Mouse (Mus musculus): ENCODE measurements around the gene A730071L15Rik.

Gene A730071L15Rik

DNA sequence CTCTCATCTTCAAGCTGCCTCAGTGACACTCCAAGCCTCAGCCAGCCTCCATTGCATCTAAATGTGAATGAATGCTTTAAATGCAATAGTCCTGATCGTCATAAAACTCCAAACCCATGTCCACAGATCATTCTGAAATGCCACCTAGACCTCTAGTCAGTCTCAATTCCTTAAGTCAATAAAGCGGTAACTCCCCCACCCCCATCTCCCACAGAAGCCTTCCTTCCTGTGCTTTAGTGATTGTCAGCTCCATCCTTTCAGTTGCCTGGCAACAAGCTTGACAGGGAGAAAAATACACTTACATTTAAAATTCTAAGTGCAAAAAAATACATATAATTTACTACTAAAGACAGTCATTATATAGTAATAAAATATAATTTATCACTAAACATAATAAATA, 16.6 kb upstream of the A730071L15Rik start:
- DNase-seq (ENCODE audit: low read depth), result peak; percentile 36

DNA sequence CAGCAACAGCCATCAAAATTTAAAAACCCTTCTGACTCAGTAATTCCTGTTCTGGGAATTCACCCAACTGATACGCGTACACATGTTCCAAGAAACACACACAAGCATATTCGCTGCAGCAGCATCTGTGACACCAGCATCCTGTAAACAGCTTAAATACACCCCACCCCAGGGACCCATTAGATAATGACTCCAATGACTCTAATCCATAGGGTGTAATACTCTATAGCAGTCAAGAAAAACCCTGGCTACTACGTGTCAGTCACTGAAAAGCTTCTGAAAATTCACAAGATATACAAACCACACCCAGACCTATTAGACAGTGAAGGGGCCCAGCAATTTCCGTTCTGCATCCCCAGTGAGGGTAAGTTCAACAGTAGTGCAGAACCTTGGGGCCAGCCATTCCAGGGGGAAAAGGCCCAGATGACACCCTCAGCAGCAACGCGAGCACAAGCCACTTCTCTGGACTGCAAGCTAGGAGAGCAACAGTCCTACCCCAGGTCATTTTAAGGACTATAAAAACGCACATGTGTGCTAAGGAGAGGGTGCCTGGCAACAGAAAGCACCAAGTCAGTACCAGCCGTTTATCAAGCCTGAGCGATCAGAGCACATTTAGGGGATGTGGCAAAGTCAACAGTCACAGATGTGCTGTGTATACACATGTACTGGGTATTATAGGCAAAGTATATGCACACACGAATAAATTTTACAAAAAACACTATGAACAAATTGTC, 15.5 kb upstream of the A730071L15Rik start:
- peak; percentile 49 for DNase-seq (ENCODE audit: low read depth)

DNA sequence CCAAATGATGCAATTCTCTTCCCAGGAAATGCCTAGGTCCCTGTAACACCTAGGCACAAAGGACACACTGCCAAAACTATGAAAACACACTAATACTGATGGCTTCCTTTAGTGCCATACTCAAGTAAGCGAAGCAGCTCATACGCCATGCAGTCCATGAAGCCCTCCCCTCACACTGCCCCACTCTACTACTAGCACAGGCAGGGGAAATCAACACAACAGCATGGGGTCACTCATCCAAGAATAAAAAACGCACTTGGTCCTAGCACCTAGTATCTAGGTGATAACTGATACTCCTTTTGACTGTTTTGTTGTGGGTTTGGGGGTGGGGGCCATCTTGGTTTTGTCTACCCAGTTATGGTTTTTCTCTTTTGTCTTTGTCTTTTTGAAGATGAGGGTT, 12.4 kb upstream of the A730071L15Rik start:
- no peak for DNase-seq (ENCODE audit: low read depth)

DNA sequence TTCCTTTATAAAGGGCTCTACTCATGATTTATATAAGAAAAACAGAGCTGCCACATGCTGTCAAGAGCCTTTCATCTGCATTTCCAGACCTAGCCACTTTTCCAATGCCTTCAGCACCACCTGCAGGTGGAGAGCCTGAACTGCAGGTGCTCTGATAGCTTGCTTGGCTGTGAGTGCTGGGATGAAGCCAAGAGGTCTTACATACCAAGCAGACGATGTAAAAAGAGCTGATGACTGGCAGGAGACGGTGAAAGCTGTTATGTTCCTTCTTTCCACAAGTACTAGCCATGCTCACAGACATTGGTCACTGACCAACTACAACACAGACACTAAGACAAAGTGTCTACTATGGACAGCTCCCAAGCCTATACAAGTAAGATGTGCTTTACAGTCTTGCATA, 12.0 kb upstream of the A730071L15Rik start:
- DNase-seq (ENCODE audit: low read depth), result peak; percentile 94

DNA sequence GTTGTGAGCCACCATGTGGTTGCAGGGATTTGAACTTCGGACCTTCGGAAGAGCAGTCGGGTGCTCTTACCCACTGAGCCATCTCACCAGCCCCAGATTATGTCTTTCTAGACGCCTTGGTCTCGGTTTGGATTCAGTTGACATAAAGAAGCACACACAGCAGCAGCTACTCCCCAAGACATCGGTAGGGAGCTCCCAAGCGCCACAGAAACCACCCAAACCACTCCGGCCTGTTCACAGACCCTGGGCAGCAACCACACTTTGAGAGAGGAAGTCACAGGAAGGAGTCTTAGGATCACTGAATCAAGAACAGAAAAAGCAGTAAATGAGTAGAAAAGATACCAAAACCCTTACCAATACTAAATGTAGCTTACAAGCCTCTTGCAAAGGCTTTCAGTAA, 3.0 kb upstream of the A730071L15Rik start:
- no peak for DNase-seq (ENCODE audit: low read depth)

DNA sequence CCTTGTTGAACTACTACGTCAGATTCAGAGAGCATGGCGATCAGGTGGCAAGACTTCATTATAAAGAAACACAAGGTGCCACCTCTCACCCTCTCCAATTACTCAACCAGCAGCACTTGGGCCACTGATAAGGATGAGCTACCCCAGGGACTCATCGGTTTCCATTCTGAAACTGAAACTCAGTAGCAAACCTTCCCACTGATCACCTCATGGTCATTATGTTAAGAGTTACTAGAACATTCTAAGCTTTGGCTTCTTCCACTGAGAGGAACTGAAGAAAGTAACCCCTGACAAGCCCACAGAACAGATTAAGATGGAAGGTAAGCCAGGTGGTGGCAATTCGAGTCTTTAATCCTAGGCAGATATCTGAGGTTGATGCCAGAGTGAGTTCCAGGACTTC, 1.4 kb upstream of the A730071L15Rik start:
- no peak for DNase-seq (ENCODE audit: low read depth)

DNA sequence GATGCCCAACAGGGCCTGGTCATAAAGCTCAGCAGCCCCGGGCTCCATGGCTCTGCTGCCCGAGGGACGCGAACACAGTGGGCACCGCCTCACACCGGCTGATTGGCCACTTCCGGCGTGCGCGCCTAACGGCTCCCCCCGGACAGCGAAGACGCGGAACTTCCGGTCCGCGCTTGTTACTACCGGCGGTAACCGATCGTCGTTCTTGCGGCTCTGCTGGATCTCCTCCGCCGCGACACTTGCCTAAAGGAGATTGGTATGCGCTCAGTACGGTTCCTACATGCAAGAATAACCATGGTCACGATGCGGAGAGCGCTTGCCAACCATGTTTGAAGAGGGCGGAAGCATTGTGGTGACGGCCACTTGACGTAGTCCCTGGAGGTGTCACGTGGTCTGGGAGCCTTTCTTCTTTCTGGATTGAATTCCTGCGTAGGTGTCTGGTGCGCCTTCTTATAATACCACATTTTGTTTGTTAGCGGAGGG, 299 bp downstream of the A730071L15Rik start, which contains the start of gene Nudcd3:
Nudcd3 (minus strand) TSS at position 329 of the 483 bp plus-strand sequence.
- DNase-seq (ENCODE audit: low read depth), result peak; percentile 96

DNA sequence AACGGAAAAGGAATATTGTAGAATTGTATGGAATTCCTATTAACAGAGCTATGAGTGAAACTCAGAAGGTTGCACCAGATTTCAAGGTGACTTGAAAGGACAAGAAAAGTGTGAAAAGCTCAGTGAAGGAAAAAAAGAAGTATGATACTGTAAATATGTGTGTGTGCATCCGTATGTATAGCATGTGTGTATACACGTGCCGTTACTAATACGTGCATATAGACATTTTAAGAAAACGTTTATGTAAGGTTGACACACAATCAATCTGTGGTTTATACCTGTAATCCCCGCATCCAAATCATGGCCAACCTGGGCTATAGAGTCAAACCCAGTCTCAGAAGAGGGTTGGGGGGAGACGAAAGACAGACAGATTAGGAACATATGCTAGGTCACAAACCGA, 741 bp downstream of the A730071L15Rik start:
- DNase-seq (ENCODE audit: low read depth), result no peak

DNA sequence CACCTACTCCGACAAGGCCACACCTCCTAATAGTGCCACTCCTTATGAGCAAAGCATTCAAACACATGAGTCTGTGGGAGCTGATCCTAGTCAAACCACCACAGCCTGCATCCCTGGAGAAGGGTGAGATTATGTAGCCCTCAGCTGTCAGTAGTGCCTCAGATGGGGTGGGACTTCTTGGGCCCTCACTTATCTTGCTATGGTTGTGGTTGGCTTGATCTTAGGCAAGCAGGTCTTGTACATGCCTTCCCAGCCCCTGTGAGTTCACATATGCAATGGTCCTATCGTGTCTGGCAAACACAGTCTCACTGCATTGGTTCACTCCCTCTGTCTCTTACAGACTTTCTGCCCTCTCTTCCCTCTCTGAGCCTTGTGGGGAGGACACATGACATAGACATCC, 7.3 kb downstream of the A730071L15Rik start:
- no peak for DNase-seq (ENCODE audit: low read depth)

DNA sequence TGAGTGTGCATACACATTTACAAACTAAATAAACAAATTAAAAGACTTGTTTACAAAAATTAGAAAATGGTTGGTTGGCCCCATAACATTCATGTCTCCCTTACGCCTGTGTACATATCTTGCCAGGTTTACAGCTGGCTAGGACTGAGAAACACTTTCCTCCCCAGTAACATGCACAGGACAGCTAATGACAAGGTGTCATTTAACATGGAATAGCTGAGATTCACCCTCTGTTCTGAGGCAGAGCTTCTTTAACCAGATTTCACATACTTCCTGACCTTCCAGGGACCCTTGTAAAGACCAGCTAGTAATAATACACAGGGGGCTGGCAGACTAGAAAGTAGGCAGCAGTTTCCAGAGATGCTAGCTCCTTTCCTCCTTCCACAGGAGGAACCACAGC, 8.3 kb downstream of the A730071L15Rik start:
- DNase-seq (ENCODE audit: low read depth), result no peak

DNA sequence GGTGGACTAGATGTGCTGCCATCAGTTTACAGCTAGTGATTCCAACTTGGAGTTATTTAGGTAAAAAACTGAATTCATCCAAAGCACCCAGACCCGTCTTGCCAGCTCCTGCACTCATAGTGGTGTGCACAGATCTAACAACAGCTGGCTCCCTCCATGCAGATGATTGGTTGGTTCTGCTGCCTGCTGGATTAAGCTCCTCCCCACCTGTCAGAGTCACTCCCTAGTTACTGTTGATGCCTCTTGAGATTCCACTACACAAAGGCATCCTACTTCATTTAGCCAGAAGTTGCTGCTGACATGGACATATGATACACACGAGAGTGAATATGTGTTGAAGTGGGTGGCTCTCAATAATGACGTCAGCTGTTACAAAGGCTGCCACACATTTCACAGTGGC, 17.0 kb downstream of the A730071L15Rik start:
- no peak for DNase-seq (ENCODE audit: low read depth)

DNA sequence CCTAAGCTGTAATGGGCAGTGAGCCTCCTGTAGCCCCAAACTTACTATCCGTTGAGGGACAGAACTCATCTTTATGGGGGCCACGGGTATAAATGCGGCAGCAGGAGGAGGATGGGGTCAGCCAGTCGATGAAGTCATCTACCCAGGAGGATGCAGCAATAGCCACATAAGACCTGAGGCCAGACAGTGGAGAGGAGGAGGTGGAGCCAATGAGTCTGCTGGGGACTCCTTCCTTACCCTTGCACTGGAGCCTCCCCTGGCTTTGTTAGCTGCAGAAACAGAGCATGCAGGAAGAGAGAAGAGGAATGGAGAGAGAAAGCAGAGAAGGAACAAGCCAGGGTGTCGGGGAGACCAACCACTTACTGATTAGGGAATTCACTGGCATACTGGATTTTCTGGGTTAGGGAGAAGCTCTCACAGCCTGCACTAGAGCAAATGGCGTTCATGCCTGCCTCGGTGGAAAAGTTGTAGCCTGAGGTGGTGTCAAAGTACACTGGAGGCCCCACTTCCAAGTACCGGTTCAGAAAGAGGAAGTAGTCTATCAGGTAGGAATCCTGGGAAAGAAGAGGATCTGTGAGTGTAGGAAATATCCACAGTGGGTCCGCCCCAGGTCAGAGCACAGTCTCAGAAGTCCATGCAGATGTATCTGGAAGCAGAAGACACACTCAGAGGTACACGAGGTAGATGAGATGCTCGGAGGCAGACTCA, 18.5 kb downstream of the A730071L15Rik start:
- no peak for DNase-seq (ENCODE audit: low read depth)

DNA sequence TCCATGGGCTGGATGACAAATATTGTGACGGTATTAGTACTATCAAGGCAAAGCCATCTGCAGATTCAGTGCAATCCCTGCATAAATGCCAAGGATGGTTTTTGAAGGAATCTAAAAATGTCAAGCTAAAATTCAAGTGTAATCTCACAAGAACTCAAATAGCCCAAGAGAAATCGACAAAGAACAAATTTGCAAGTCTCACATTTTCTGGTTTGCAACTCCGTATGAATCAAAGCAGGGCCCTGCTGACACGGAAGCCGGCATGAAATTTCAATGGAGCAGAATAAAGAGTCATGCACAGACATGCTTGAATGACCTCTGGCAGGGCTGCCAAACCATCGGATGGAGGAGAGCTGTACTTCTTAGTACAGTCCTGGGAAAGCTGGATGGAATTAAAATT, 20.1 kb downstream of the A730071L15Rik start:
- no peak for DNase-seq (ENCODE audit: low read depth)

DNA sequence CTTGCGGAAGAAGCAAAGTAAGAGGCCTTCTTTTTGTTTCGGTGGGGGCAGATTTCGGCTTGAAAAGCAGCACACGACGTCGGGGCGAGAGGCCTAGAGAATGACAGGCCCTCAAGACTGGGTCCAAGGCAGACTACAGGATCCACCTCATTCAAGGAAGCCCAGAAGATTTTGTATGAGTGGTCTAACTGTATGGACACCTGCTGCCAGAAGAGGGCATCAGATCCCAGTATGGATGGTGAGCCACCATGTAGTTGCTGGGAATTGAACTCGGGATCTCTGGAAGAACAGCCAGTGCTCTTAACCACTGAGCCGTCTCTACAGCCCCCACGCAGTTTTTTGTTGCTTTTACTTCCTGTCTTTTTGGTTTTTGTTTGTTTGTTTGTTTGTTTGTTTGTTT, 22.4 kb downstream of the A730071L15Rik start:
- DNase-seq (ENCODE audit: low read depth), result no peak

DNA sequence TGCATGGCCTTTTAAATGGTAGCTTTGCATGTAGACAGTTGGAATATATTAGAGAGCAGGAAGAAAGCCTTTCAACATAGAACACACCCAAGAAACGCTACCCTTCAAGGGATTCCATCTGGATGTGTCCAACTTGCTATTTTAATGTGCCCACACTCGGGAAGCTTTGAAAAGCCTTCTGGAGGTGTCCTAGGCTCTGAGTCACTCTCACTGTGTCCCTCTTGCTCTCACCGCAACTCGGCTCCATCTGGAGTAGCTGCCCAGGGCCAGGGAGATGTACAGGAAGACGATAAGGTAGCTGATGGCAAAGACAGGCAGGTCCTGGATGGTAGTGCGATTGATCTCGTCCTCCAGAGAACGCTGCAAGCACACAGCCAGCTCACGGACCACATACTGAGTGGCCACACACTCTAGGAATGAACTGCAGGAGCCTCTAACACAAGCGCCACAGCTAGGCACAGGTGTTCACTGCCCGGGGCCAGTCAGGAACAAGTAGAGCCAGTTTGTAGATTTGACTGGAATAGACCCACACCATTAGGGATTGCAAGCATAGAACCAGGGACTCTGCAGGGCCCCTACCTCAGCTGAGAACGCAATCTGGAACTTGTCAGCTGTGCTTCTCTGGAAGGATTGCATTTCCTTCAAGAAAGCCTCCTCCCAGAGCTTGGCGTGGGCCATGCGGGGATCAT, 24.9 kb downstream of the A730071L15Rik start:
- no peak for DNase-seq (ENCODE audit: low read depth)

DNA sequence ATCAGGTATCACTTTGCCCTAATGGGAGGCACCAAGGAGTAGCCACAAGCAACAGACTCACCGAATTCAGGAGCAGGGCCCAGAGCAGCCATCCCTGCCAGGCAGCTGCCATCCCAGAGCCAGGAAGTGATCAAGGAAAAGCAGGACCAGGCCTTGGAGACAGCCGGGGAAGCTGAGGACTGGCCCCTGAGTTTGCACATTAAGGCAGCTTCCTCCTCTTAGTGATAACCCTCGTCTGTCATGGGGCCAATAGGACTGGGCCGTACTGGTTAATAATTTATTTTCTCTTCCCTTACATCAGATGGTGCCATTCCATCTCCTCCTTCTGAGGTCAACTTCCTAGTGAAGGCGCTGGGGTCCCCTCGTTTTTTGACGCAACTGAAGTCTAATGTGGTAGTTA, 30.2 kb downstream of the A730071L15Rik start, which contains the start of gene Npc1l1:
Npc1l1 (minus strand) TSS at position 132 of the 400 bp plus-strand sequence.
- no peak for DNase-seq (ENCODE audit: low read depth)

DNA sequence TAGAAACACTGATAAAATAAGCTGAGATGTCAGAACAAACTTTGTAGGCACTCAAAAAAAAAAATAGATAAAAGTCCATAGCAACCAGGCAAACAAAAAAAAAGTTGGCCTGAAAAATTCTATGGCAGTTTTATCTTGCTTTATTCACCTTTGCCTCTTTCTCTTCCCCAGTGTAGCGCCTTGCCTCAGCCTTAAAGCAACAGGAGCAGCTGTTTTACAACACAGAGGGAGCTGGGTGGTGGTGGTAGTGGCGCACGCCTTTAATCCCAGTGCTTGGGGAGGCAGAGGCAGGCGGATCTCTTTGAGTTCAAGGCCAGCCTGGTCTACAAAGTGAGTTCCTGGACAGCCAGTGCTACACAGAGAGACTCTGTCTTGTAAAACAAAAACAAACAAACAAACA, 33.2 kb downstream of the A730071L15Rik start:
- no peak for DNase-seq (ENCODE audit: low read depth)

DNA sequence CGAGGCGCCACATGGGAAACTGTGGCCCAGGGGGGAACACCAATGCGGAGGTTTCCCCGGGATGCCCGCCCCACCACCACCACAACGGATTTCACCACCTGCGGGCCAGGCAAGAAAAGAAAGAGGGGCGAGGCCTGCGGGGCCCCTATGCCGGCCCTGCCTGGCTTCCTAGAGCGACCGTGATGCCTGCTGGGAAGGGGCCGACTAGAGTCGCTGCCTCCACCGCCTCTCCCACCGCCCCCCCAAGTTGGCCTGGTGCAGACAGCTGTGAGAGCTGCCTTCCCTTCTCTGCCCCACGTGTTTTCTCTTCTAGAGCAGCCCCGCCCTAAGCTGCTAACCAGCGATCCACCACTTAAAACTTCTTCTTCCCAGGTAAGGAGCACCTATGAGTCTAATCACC, 44.9 kb downstream of the A730071L15Rik start:
- no peak for DNase-seq (ENCODE audit: low read depth)

Measured in naive thymus-derived CD4-positive, alpha-beta T cell, adult 2 months (primary cell).